Mouse (Mus musculus) spleen, adult 2 months (tissue): ENCODE results near the gene Zbtb7a.

ENCODE experiments used
- CTCF ChIP-seq: fragments of 200-500 bp; IDR thresholded peaks from 2 replicates; pipeline ENCODE4 v1.5.1; 2011; ENCODE audit warnings: mild to moderate bottlenecking, inconsistent platforms; ENCODE audit not compliant: insufficient read depth, insufficient read length, insufficient replicate concordance; ENCODE audit errors: extremely low read depth
- POLR2A ChIP-seq: fragments of 200-500 bp; IDR thresholded peaks from 2 replicates; pipeline ENCODE4 v1.6.1; 2011; ENCODE audit warnings: low read depth, low read length, inconsistent platforms

DNA sequence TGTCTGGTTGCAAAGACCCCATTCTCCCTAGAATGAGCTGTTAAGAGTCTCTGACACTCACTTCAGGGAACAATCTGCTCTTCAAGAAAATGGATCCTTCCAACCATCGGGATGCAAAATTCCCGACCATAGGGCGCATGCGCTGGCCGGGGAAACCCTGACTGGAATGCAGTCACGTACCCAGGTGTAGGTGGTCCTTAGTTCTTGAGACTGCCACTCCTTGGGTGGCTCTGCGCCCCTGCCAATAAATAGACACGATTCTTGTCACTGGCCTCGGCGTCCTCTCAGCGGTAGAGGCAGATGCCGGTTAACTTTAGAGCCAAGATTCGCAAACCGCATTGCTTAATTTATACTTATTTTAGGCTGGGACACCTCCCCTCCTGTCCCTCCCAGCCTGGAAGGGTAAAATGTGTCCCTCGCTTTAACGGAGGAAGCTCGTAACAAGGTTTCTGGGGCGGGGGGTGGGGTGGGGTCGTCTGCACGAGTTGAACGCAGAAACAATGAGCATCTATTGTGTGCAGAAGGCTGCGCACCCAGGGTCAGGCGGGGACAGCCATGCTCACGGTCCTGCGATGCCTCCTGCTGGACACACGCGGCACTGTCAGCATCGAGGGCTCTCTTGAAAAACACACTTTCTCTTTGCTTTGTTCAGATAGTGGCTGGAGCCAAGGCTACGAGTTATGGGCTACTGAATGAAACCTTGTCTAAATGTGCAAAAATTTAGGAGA lies 39.8 kb downstream of the Zbtb7a start:
- TF ChIP-seq POLR2A (no peak), CTCF (peak; percentile 99)
